Mouse (Mus musculus) heart, embryonic 16.5 days (tissue): ENCODE results near the gene Gfm2. TPM values are rescaled to one million over a fixed set of nuclear protein-coding genes. Genes with fewer than 3 reads are reported as not detected.

ENCODE experiments used
- ATAC-seq: fragments of 200-750 bp; cut with Nextera tagmentation; replicated peaks from 2 replicates; pipeline ENCODE4 v1.8.0; 2017; ENCODE audit warnings: moderate number of reproducible peaks; ENCODE audit not compliant: insufficient read depth, low FRiP score; ENCODE audit errors: extremely low read depth
- H3K27ac ChIP-seq: fragments of 300-500 bp; sonication (generic); 2 replicates; pipeline ENCODE4 v1.5.1; 2014; ENCODE audit warnings: mild to moderate bottlenecking, low read length, control low read depth, moderate library complexity
- H3K27me3 ChIP-seq: fragments of 300-500 bp; sonication (generic); 2 replicates; pipeline ENCODE4 v1.6.1; 2014; ENCODE audit warnings: low read length, mixed read lengths; ENCODE audit not compliant: control insufficient read depth, insufficient read depth
- H3K36me3 ChIP-seq: fragments of 300-500 bp; sonication (generic); 2 replicates; pipeline ENCODE4 v1.6.1; 2014; ENCODE audit not compliant: control insufficient read depth, insufficient read depth
- H3K4me1 ChIP-seq: fragments of 300-500 bp; sonication (generic); 2 replicates; pipeline ENCODE4 v1.6.1; 2014; ENCODE audit warnings: low read length, mixed read lengths; ENCODE audit not compliant: control insufficient read depth, insufficient read depth
- H3K4me2 ChIP-seq: fragments of 300-500 bp; sonication (generic); 2 replicates; pipeline ENCODE4 v1.6.1; 2014; ENCODE audit warnings: low read depth, mild to moderate bottlenecking, control low read depth, low read length
- H3K4me3 ChIP-seq: fragments of 300-500 bp; sonication (generic); 2 replicates; pipeline ENCODE4 v1.5.1; 2014; ENCODE audit warnings: mild to moderate bottlenecking, control low read depth, low read length
- H3K9ac ChIP-seq: fragments of 300-500 bp; sonication (generic); 2 replicates; pipeline ENCODE4 v1.6.1; 2014; ENCODE audit warnings: low read length, control low read depth
- H3K9me3 ChIP-seq: fragments of 300-500 bp; sonication (generic); replicated peaks from 2 replicates; pipeline ENCODE4 v1.6.1; 2016; ENCODE audit warnings: low read length; ENCODE audit not compliant: control insufficient read depth
- WGBS: fragments of 180-500 bp; shearing (Covaris S2); extraction: QIAGEN DNeasy Blood & Tissue Kit; methylation state at CpG from one replicate; pipeline ENCODE4 v1.1.7; 2014; 5-methylcytosine and 5-hydroxymethylcytosine counted together
- polyA plus RNA-seq: library from polyadenylated mRNA; unstranded; fragments of >200 nt; fragmentation: Nextera tagmentation; extraction: Ambion mirVana; gene quantifications from 2 replicates; pipeline ENCODE4 v1.2.1, GENCODE M21; 2015

Gfm2 gene
- polyA plus RNA-seq, 1 experiment from 2014 or later = 33.9 TPM

DNA sequence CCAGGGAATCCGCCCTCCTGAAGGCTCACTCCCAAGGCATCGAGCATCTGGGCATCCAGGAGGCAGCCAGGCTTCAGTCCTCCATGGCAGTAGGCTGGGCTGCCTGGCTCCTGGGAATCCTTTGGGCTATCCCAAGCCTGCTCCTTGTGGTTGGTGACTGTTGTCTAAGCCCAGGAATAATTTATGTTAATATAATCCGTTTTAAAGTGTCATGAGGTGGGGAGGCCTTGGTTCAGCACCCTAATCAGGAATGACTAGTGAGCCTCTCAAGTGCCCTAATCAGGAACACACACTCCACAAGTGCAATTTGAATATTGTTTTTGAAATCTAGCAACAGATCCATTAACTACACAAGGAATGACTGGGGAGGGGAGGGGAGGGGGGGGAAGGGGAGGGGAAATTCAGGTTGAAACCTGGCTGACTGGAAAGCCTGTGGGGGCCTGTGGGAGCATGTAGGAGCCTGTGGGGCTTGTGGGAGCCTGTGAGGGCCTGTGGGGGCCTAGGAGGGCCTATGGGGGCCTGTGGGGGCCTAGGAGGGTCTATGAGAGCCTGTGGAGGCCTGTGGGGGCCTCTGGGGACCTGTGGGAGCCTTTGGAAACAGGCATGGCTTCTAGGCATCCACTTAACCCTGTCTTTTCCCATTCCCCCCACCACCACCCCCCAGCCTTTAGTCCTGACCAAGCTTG is 77.0 kb downstream of the Gfm2 start:
- H3K4me2 ChIP-seq = no peak overlapping the region

DNA sequence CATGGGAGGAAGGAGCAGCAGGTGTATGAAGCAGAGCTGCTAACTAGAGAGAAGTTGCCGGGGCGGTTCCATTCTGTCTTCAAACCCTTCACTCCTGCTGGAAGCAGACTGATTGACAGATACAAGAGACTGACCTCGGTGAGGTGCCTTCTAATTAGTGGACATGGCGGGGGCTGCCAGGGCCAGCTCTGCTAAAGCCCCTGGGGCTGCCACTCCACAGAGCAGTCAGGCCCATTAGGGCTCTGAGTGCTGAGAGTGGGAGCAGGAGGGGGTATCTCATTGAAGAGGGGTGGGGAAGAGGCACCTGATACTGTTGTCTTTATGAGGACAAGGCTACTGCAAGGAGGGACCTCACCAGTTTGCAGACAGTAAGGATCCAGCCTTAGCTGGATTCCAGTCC is 77.8 kb downstream of the Gfm2 start:
- no peak for ATAC-seq
- Histone ChIP-seq H3K27ac (no peak overlapping the region), H3K4me1 (no peaks in the 10 kb centered on the region), H3K4me3 (no peak overlapping the region), H3K27me3 (no peaks in the 10 kb centered on the region), H3K36me3 (no peaks in the 10 kb centered on the region), H3K9me3 (no peaks in the 10 kb centered on the region), H3K9ac (no peak overlapping the region), H3K4me2 (no peak overlapping the region)
- WGBS = 59% methylated on average over 4 of the region's 4 CpGs

More for the DNA sequence above, 77.0 kb downstream of the Gfm2 start:
- ATAC-seq = no peak
- no peaks in the 10 kb centered on the region for H3K4me1 ChIP-seq
- WGBS = 66% methylated on average over 3 of the region's 3 CpGs
- H3K27ac ChIP-seq = no peak overlapping the region
- H3K4me3 ChIP-seq = no peak overlapping the region
- no peak overlapping the region for H3K9ac ChIP-seq
- H3K36me3 ChIP-seq = no peaks in the 10 kb centered on the region
- H3K27me3 ChIP-seq = no peaks in the 10 kb centered on the region
- no peaks in the 10 kb centered on the region for H3K9me3 ChIP-seq

DNA sequence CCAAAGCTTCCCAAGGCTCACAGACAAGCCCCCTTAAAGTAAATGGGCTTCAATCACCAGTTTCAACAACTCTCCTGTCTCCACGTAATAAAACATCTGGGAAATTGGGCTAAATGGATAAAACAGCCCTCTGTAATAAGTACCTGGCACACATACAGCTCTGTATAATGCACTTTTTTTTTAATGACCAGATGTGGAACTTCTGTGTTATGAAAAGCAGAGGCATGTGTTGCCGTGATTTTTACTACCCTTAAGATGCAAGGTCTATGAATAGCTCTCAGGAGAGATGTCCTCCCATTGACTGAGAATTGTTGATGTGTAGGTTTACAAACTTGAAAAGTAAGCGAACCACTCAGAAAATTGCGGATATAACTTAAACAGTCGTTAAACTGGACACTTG is 78.5 kb downstream of the Gfm2 start:
- no peaks in the 10 kb centered on the region for H3K36me3 ChIP-seq
- ATAC-seq = no peak

DNA sequence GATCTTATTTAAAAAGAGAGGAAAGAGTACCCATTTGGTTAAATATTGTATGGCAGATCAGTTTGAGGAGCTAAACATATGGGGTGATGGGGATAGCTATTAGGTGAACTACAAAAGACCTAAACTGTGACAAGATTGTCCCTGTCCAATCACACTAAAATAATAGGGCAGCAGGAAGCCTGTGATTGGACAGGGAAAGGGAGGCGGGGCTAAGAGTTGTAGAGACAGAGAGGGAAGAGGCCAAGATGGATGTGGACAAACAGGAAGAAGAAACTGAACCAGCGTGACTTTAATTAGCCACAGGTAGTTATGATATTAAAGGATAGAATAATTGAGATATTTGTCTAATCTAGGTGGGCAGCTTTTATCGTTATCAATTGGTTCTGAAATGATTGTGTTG is 82.3 kb downstream of the Gfm2 start:
- H3K9ac ChIP-seq = no peak overlapping the region
- no peak overlapping the region for H3K4me2 ChIP-seq
- H3K9me3 ChIP-seq = no peaks in the 10 kb centered on the region
- ATAC-seq = no peak
- H3K27ac ChIP-seq = no peak overlapping the region
- H3K4me1 ChIP-seq = 0 out of 2 replicates have a peak, but pooled peaks cover 3% of the 10 kb centered on the region
- H3K36me3 ChIP-seq = no peaks in the 10 kb centered on the region
- 88% methylated on average over 3 of the region's 3 CpGs for WGBS
- no peaks in the 10 kb centered on the region for H3K27me3 ChIP-seq
- no peak overlapping the region for H3K4me3 ChIP-seq

More for the DNA sequence above, 78.5 kb downstream of the Gfm2 start:
- H3K9me3 ChIP-seq = no peaks in the 10 kb centered on the region
- no peak overlapping the region for H3K9ac ChIP-seq
- no peak overlapping the region for H3K27ac ChIP-seq
- no peak overlapping the region for H3K4me2 ChIP-seq
- H3K4me3 ChIP-seq = no peak overlapping the region
- 78% methylated on average over 5 of the region's 5 CpGs for WGBS
- no peaks in the 10 kb centered on the region for H3K27me3 ChIP-seq
- H3K4me1 ChIP-seq = no peaks in the 10 kb centered on the region

DNA sequence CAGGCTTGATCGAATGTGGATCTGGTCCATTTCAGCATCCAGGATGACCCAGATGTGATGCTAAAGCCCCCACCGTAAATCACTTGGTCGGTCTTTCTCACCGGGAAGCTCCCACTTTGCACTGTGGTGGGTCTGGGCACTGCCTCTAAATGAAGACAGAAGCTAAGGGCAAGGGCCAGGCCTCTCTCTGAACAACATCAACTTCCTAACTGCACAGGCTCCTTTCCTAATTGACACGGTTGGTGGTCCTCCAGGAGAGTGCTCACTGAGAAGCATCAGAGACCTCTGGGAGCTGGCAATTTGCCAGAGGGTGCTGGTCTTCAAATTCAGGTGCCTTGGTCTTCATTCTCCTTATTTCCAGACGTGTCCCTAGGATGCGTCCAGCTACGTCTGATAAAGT is 86.1 kb downstream of the Gfm2 start:
- H3K9ac ChIP-seq = no peak overlapping the region
- WGBS = 72% methylated on average over 8 of the region's 8 CpGs
- H3K9me3 ChIP-seq = peaks cover 5% of the 10 kb centered on the region; the same call in 1 of the 2 replicates
- H3K4me3 ChIP-seq = no peak overlapping the region
- H3K27me3 ChIP-seq = no peaks in the 10 kb centered on the region
- H3K27ac ChIP-seq = no peak overlapping the region
- 0 out of 2 replicates have a peak, but pooled peaks cover 3% of the 10 kb centered on the region for H3K4me1 ChIP-seq
- H3K4me2 ChIP-seq = no peak overlapping the region
- H3K36me3 ChIP-seq = no peaks in the 10 kb centered on the region
- no peak for ATAC-seq

DNA sequence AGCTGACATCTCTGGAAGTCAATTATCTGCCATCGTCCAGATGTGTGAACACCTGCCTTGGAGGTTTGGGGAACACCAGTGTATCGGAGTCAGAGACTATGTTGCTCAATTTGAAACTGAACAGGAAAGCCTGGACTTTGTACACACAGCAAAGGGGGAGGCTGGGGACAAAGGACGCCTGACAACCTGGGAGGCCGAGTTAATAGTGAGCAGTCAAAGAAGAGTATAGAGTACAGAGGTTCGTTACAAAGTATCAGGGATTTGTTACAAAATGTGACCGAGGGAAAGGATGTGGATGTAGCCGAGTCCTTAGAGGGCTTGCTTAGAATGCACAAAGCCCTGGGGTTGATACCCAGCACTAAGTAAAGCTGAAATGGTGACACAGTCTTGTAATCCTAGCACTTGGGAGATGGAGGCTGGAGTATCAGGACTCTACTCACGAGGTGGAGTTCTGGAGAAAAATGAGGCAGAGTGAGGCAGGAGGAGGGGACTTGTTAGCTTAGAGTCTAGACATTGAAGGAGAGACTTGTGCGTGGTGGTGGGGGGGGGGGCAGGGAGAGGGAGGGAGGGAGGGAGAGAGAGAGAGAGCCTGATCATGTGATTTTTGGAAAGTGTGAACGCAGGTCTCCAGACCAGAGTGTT is 86.7 kb downstream of the Gfm2 start:
- Histone ChIP-seq H3K9me3 (peaks cover 5% of the 10 kb centered on the region; the same call in 1 of the 2 replicates), H3K4me3 (no peak overlapping the region), H3K4me1 (0 out of 2 replicates have a peak, but pooled peaks cover 3% of the 10 kb centered on the region), H3K27me3 (no peaks in the 10 kb centered on the region), H3K4me2 (peak overlapping the region; percentile 23; the same call in 1 of the 2 replicates), H3K9ac (no peak overlapping the region), H3K27ac (no peak overlapping the region), H3K36me3 (no peaks in the 10 kb centered on the region)
- 66% methylated on average over 10 of the region's 10 CpGs for WGBS
- ATAC-seq = no peak

DNA sequence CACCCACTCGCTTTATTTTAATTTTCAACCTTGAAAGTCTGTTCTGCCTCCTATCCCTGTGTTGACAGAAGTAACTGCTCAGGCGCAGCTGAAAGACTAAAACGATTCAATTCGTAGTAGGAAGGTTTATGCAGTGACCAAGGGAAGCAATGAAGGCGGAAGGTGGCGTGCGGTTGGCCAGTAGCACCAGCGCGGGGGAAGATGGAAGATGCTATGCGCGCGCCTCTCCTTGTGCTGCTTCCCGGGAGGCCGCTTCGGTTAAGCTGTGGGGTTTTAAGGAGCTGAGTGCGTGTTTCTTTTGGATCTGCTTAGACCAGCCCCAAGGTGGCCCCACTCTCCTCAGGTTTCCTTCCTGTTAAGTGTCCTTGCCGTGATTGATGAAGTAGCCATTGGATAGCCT is 87.4 kb downstream of the Gfm2 start:
- no peaks in the 10 kb centered on the region for H3K27me3 ChIP-seq
- H3K9me3 ChIP-seq = peaks cover 5% of the 10 kb centered on the region; the same call in 1 of the 2 replicates
- H3K4me1 ChIP-seq = 0 out of 2 replicates have a peak, but pooled peaks cover 3% of the 10 kb centered on the region
- WGBS = 61% methylated on average over 17 of the region's 17 CpGs
- H3K4me3 ChIP-seq = no peak overlapping the region
- no peaks in the 10 kb centered on the region for H3K36me3 ChIP-seq
- peak overlapping the region; percentile 23; the same call in 1 of the 2 replicates for H3K4me2 ChIP-seq
- H3K27ac ChIP-seq = no peak overlapping the region
- ATAC-seq = no peak
- H3K9ac ChIP-seq = no peak overlapping the region

DNA sequence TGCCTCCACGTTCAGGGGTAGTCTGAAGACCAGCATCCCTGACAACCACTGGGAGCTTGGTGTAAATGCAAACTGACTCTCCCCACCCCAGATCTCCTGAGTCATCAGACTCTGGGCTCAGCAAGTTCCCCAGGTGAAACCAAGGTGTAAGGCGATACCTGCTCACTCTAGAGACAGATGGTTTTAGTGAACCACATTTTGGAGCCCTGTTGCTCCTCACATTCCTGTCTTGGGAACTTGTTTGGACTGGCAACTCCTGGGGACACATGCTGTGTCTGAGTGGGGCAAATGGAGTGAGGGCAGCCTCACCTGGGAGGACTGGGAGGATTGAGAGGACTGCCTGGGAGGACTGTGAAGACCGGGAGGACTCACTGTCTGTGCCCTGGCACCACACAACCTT is 90.1 kb downstream of the Gfm2 start:
- no peak for ATAC-seq
- Histone ChIP-seq H3K4me3 (no peak overlapping the region), H3K9me3 (peaks cover 5% of the 10 kb centered on the region; the same call in 1 of the 2 replicates), H3K27ac (no peak overlapping the region), H3K36me3 (no peaks in the 10 kb centered on the region), H3K4me2 (no peak overlapping the region), H3K27me3 (no peaks in the 10 kb centered on the region), H3K9ac (no peak overlapping the region), H3K4me1 (0 out of 2 replicates have a peak, but pooled peaks cover 3% of the 10 kb centered on the region)
- 90% methylated on average over 3 of the region's 3 CpGs for WGBS

DNA sequence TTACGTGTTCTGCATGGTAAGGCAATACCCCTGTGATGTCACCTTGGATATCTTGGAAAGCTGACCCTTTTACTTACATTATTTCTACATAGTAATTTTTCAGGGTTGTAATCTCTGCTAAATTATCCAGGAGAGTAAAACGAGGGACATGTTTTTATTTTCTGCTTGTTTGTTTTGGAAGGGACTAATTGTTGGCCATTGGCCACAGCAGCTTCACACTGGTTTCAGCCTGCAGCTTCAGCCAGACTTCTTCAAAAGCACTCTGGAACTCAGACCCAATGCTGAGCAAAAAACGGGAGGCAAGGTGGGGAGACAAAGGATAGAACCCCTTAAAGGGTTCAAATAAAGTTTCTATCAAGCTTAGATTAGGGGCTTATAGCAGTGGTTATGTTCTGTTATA is 92.4 kb downstream of the Gfm2 start:
- H3K27ac ChIP-seq = no peak overlapping the region
- 67% methylated on average over 3 of the region's 3 CpGs for WGBS
- no peak overlapping the region for H3K4me2 ChIP-seq
- no peak overlapping the region for H3K9ac ChIP-seq
- no peaks in the 10 kb centered on the region for H3K4me1 ChIP-seq
- no peaks in the 10 kb centered on the region for H3K36me3 ChIP-seq
- peaks cover 5% of the 10 kb centered on the region; the same call in 1 of the 2 replicates for H3K9me3 ChIP-seq
- H3K27me3 ChIP-seq = no peaks in the 10 kb centered on the region
- ATAC-seq = no peak
- H3K4me3 ChIP-seq = no peak overlapping the region
